Comparison of ENCODE assay signal across 8 mouse cellular contexts in genomic region chr6:86004271-86005148, GRCm38 (mm10). TPM values are rescaled to one million over a fixed set of nuclear protein-coding genes. Genes with fewer than 3 reads are reported as not detected.
DNase-seq lines count a peak whose midpoint lies in the region; ATAC-seq and TF ChIP-seq lines count a peak whose summit lies in the region.

No protein-coding gene starts in this region.

- no peak overlapping the region for H3K27ac ChIP-seq in embryonic facial prominence, embryonic 13.5 days
- H3K27ac ChIP-seq in heart, adult 2 months, result no peak overlapping the region
- H3K27ac ChIP-seq in kidney, adult 2 months (ENCODE audit: insufficient read depth, low read depth, low read length), result no peak overlapping the region
- no peak overlapping the region for H3K27ac ChIP-seq in limb, embryonic 11.5 days (replicated peaks; ENCODE audit: low read depth, low read length)
- no peak overlapping the region for H3K27ac ChIP-seq in midbrain, embryonic 14.5 days (replicated peaks; ENCODE audit: low read depth, low read length)

- H3K4me3 ChIP-seq in embryonic facial prominence, embryonic 13.5 days, result no peak overlapping the region
- H3K4me3 ChIP-seq in heart, adult 2 months, result no peak overlapping the region
- H3K4me3 ChIP-seq in kidney, adult 2 months (ENCODE audit: insufficient read depth, low read depth, low read length), result no peak overlapping the region
- H3K4me3 ChIP-seq in limb, embryonic 11.5 days (ENCODE audit: low read depth, low read length), result no peak overlapping the region
- no peak overlapping the region for H3K4me3 ChIP-seq in midbrain, embryonic 14.5 days (replicated peaks; ENCODE audit: low read depth, low read length)

- no peaks in the 10 kb centered on the region for H3K27me3 ChIP-seq in embryonic facial prominence, embryonic 13.5 days
- H3K27me3 ChIP-seq in heart, adult 2 months (ENCODE audit: control insufficient read depth, insufficient read depth, low read length), result no peaks in the 10 kb centered on the region
- no peaks in the 10 kb centered on the region for H3K27me3 ChIP-seq in kidney, adult 2 months (replicated peaks; ENCODE audit: control insufficient read depth, insufficient read depth, low read length)
- no peaks in the 10 kb centered on the region for H3K27me3 ChIP-seq in limb, embryonic 11.5 days (ENCODE audit: control insufficient read depth, insufficient read depth, low read length)
- no peaks in the 10 kb centered on the region for H3K27me3 ChIP-seq in midbrain, embryonic 14.5 days (ENCODE audit: control insufficient read depth, insufficient read depth, low read length)

- DNase-seq in 3T3-L1 (ENCODE audit: low read depth, low spot score), result peak; percentile 95
- DNase-seq in adrenal gland, postnatal 25 days, result peak; percentile 70
- peak; percentile 67 to 68 for DNase-seq in heart, adult 2 months
- DNase-seq in kidney, adult 2 months, result peak; percentile 76
- peak; percentile 93 for DNase-seq in limb, embryonic 11.5 days (ENCODE audit: low spot score)
- peak; percentile 93 for DNase-seq in midbrain, embryonic 14.5 days
- peak; percentile 53 to 72 for DNase-seq in spleen, adult 18-20 months

- peak; percentile 79; the same call in 1 of the 2 replicates for TF ChIP-seq EP300 in heart, adult 2 months (IDR thresholded peaks at IDR 0.05; ENCODE audit: insufficient read depth, low read depth, low read length)

- peak; percentile 85 for TF ChIP-seq CTCF in heart, adult 2 months (IDR thresholded peaks at IDR 0.05)
- peak; percentile 99 for TF ChIP-seq CTCF in kidney, adult 2 months (conservative IDR thresholded peaks at IDR 0.05; ENCODE audit: insufficient read depth, insufficient read length, low read depth, low read length)

- TF ChIP-seq POLR2A in heart, adult 2 months (IDR thresholded peaks at IDR 0.05; ENCODE audit: insufficient read depth, low read depth, low read length), result no peak
- TF ChIP-seq POLR2A in kidney, adult 2 months (IDR thresholded peaks at IDR 0.05; ENCODE audit: low read depth, low read length), result no peak

- H3K4me2 ChIP-seq in embryonic facial prominence, embryonic 13.5 days, result peak overlapping the region; percentile 51
- peak overlapping the region; percentile 25; the same call in 1 of the 2 replicates for H3K4me2 ChIP-seq in limb, embryonic 11.5 days (ENCODE audit: low read depth, severe bottlenecking)
- H3K4me2 ChIP-seq in midbrain, embryonic 14.5 days (ENCODE audit: low read length), result peak overlapping the region; percentile 42

- H3K79me2 ChIP-seq in heart, adult 2 months (replicated peaks; ENCODE audit: control insufficient read depth, insufficient read depth, low read length), result no peaks in the 10 kb centered on the region

- 0 out of 2 replicates have a peak overlapping the region, but pooled peaks have one; percentile 27 for H3K9ac ChIP-seq in embryonic facial prominence, embryonic 13.5 days
- no peak overlapping the region for H3K9ac ChIP-seq in heart, adult 2 months (ENCODE audit: low read depth, low read length)
- H3K9ac ChIP-seq in limb, embryonic 11.5 days (ENCODE audit: low read length), result no peak overlapping the region
- 0 out of 2 replicates have a peak overlapping the region, but pooled peaks have one; percentile 26 for H3K9ac ChIP-seq in midbrain, embryonic 14.5 days (replicated peaks; ENCODE audit: low read length)

- 13% methylated on average over 18 of the region's 18 CpGs for WGBS in embryonic facial prominence, embryonic 13.5 days
- 10% methylated on average over 18 of the region's 18 CpGs for WGBS in heart, adult 2 months
- WGBS in kidney, adult 2 months, result 9% methylated on average over 18 of the region's 18 CpGs
- 14% methylated on average over 18 of the region's 18 CpGs for WGBS in limb, embryonic 11.5 days
- WGBS in midbrain, embryonic 14.5 days, result 12% methylated on average over 18 of the region's 18 CpGs

- intact Hi-C loops in heart, adult 2 months (cut with DNase I), result loop anchor here (2.0 to 5.0 kb wide), 2 partner anchors 68 to 167 kb away; no protein-coding TSS in a partner anchor

- ATAC-seq in embryonic facial prominence, embryonic 13.5 days (ENCODE audit: insufficient number of reproducible peaks, insufficient read depth, low FRiP score, low TSS enrichment, low read depth), result no peak
- peak; percentile 79; the same call in 1 of the 2 replicates for ATAC-seq in limb, embryonic 11.5 days (ENCODE audit: insufficient number of reproducible peaks, low FRiP score, low TSS enrichment, low read depth)
- peak; percentile 78 for ATAC-seq in midbrain, embryonic 14.5 days (ENCODE audit: low FRiP score, low TSS enrichment)

- no peaks in the 10 kb centered on the region for H3K9me3 ChIP-seq in embryonic facial prominence, embryonic 13.5 days
- no peaks in the 10 kb centered on the region for H3K9me3 ChIP-seq in limb, embryonic 11.5 days (ENCODE audit: control insufficient read depth, low read length)
- no peaks in the 10 kb centered on the region for H3K9me3 ChIP-seq in midbrain, embryonic 14.5 days (ENCODE audit: control insufficient read depth, low read length)

- no peaks in the 10 kb centered on the region for H3K36me3 ChIP-seq in embryonic facial prominence, embryonic 13.5 days
- no peaks in the 10 kb centered on the region for H3K36me3 ChIP-seq in heart, adult 2 months (ENCODE audit: control insufficient read depth, insufficient read depth, low read length)
- H3K36me3 ChIP-seq in kidney, adult 2 months (ENCODE audit: control insufficient read depth, insufficient read depth, low read length), result no peaks in the 10 kb centered on the region
- no peaks in the 10 kb centered on the region for H3K36me3 ChIP-seq in limb, embryonic 11.5 days (ENCODE audit: control insufficient read depth, insufficient read depth, low read length)
- H3K36me3 ChIP-seq in midbrain, embryonic 14.5 days (ENCODE audit: control insufficient read depth, insufficient read depth, low read length), result no peaks in the 10 kb centered on the region

- 0 out of 2 replicates have a peak, but pooled peaks cover 6% of the 10 kb centered on the region for H3K4me1 ChIP-seq in embryonic facial prominence, embryonic 13.5 days
- H3K4me1 ChIP-seq in heart, adult 2 months (ENCODE audit: control insufficient read depth, insufficient read depth, low read length), result no peaks in the 10 kb centered on the region; the same call in 1 of the 2 replicates
- H3K4me1 ChIP-seq in kidney, adult 2 months (ENCODE audit: control insufficient read depth, insufficient read depth, low read length), result no peaks in the 10 kb centered on the region; the same call in 1 of the 2 replicates
- no peaks in the 10 kb centered on the region for H3K4me1 ChIP-seq in limb, embryonic 11.5 days (ENCODE audit: control insufficient read depth, insufficient read depth, low read length)
- H3K4me1 ChIP-seq in midbrain, embryonic 14.5 days (ENCODE audit: control insufficient read depth, insufficient read depth, low read length), result no peaks in the 10 kb centered on the region

RNA-seq across cellular contexts. Expression of gene Figla, which starts 11.5 kb away (rescaled TPM):
- not detected in 2 replicates for total RNA-seq in adrenal gland, postnatal 25 days (2021)
- not detected in 2 replicates for polyA plus RNA-seq in embryonic facial prominence, embryonic 13.5 days (2015; fragmentation: Nextera tagmentation; extraction: Ambion mirVana)
- total RNA-seq in heart, adult 2 months (2021), result not detected
- polyA plus RNA-seq in heart, adult 2 months (2012; rRNA removed), result not detected in 2 replicates
- polyA plus RNA-seq in kidney, adult 2 months (2012; rRNA removed), result not detected in 2 replicates
- not detected in 2 replicates for polyA plus RNA-seq in limb, embryonic 11.5 days (2014; fragmentation: Nextera tagmentation; extraction: Ambion mirVana)
- not detected in 2 replicates for polyA plus RNA-seq in midbrain, embryonic 14.5 days (2014; fragmentation: Nextera tagmentation; extraction: Ambion mirVana)

RNA-seq across cellular contexts. Expression of gene Add2, which starts 24.0 kb away (rescaled TPM):
- total RNA-seq in adrenal gland, postnatal 25 days (2021), result 1.3 and 2.0 TPM in 2 replicates
- polyA plus RNA-seq in embryonic facial prominence, embryonic 13.5 days (2015; fragmentation: Nextera tagmentation; extraction: Ambion mirVana), result 8.7 and 9.4 TPM in 2 replicates
- total RNA-seq in heart, adult 2 months (2021), result under 1 TPM; 0.16 to 0.39 TPM
- polyA plus RNA-seq in heart, adult 2 months (2012; rRNA removed), result 0.25 and 0.47 TPM in 2 replicates
- polyA plus RNA-seq in kidney, adult 2 months (2012; rRNA removed), result 1.1 and 1.5 TPM in 2 replicates
- polyA plus RNA-seq in limb, embryonic 11.5 days (2014; fragmentation: Nextera tagmentation; extraction: Ambion mirVana), result 5.9 and 6.4 TPM in 2 replicates
- polyA plus RNA-seq in midbrain, embryonic 14.5 days (2014; fragmentation: Nextera tagmentation; extraction: Ambion mirVana), result 117 and 136 TPM in 2 replicates

RNA-seq across cellular contexts. Expression of gene Dusp11, which starts 43.0 kb away (rescaled TPM):
- total RNA-seq in adrenal gland, postnatal 25 days (2021), result 142 and 170 TPM in 2 replicates
- 48.6 and 55.6 TPM in 2 replicates for polyA plus RNA-seq in embryonic facial prominence, embryonic 13.5 days (2015; fragmentation: Nextera tagmentation; extraction: Ambion mirVana)
- total RNA-seq in heart, adult 2 months (2021), result 10 to 100 TPM; 38.0 to 41.8 TPM
- 26.0 and 52.4 TPM in 2 replicates for polyA plus RNA-seq in heart, adult 2 months (2012; rRNA removed)
- polyA plus RNA-seq in kidney, adult 2 months (2012; rRNA removed), result 35.0 and 36.6 TPM in 2 replicates
- polyA plus RNA-seq in limb, embryonic 11.5 days (2014; fragmentation: Nextera tagmentation; extraction: Ambion mirVana), result 44.7 and 50.6 TPM in 2 replicates
- 48.8 and 58.5 TPM in 2 replicates for polyA plus RNA-seq in midbrain, embryonic 14.5 days (2014; fragmentation: Nextera tagmentation; extraction: Ambion mirVana)

Comparison
In these comparisons a context has a peak if more than half of its experiments do, and no peak if none do; other contexts are left out.
1. H3K9ac ChIP-seq: peak in embryonic facial prominence, embryonic 13.5 days (single experiment) and midbrain, embryonic 14.5 days (single experiment); none in heart, adult 2 months (single experiment) and limb, embryonic 11.5 days (single experiment).
2. RNA of gene Add2, which starts 24.0 kb away (polyA plus RNA-seq): 117 to 136 TPM in midbrain, embryonic 14.5 days; 8.7 to 9.4 TPM in embryonic facial prominence, embryonic 13.5 days, 5.9 to 6.4 TPM in limb, embryonic 11.5 days, 1.1 to 1.5 TPM in kidney, adult 2 months and 0.25 to 0.47 TPM in heart, adult 2 months; every median in the first group is over 10 times any median in the second.
3. Peak in every context shown above with its lines, with median percentiles within 50 percentile points of each other: DNase-seq and H3K4me2 ChIP-seq.